Mouse (Mus musculus): ENCODE data around the gene Iqcd. TPM values are rescaled to one million over a fixed set of nuclear protein-coding genes. Genes with fewer than 3 reads are reported as not detected.

The Iqcd gene
- polyA plus RNA-seq, 1 experiment from 2014 or later: 0.40 TPM

DNA sequence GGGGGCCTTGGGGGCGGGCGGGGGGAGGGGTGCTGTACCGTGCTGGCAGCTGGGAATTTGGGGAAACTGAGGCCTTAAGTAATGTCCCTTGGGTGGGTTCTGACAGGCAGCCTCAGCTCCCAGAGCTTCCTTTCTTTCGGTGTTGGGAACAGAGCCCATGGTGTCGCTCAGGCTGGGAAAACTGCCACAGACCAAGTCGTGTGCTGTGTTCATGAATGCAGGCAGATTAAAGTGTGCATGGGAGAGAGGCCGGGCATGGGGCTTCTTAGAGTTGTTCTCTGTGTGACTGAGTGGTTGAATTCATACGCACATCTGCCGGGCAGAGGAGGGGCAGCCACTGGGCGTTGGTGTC is 33.0 kb downstream of the Iqcd start:
- Histone ChIP-seq H3K9me3 (ENCODE audit: control insufficient read depth, low read length) (no peaks in the 10 kb centered on the region), H3K4me2 (ENCODE audit: low read depth, severe bottlenecking) (no peak overlapping the region), H3K4me3 (ENCODE audit: low read depth, low read length) (no peak overlapping the region), H3K4me1 (ENCODE audit: control insufficient read depth, insufficient read depth, low read length) (peaks cover 5% of the 10 kb centered on the region; the same call in 1 of the 2 replicates), H3K36me3 (ENCODE audit: control insufficient read depth, insufficient read depth, low read length) (peaks cover 45% of the 10 kb centered on the region), H3K27ac (replicated peaks; ENCODE audit: low read depth, low read length) (no peak overlapping the region), H3K27me3 (ENCODE audit: control insufficient read depth, insufficient read depth, low read length) (no peaks in the 10 kb centered on the region), H3K9ac (ENCODE audit: low read length) (no peak overlapping the region)
- WGBS: 93% methylated on average over 10 of the region's 10 CpGs
- DNase-seq (ENCODE audit: low spot score) (no peak), ATAC-seq (ENCODE audit: insufficient number of reproducible peaks, low FRiP score, low TSS enrichment, low read depth) (no peak)

- DNase-seq (ENCODE audit: low spot score) (no peak), ATAC-seq (ENCODE audit: insufficient number of reproducible peaks, low FRiP score, low TSS enrichment, low read depth) (no peak)
- Histone ChIP-seq H3K9me3 (ENCODE audit: control insufficient read depth, low read length) (no peaks in the 10 kb centered on the region), H3K27me3 (ENCODE audit: control insufficient read depth, insufficient read depth, low read length) (no peaks in the 10 kb centered on the region), H3K36me3 (ENCODE audit: control insufficient read depth, insufficient read depth, low read length) (peaks cover 44% of the 10 kb centered on the region), H3K4me2 (ENCODE audit: low read depth, severe bottlenecking) (no peak overlapping the region), H3K4me3 (ENCODE audit: low read depth, low read length) (no peak overlapping the region), H3K27ac (replicated peaks; ENCODE audit: low read depth, low read length) (no peak overlapping the region), H3K9ac (ENCODE audit: low read length) (no peak overlapping the region), H3K4me1 (ENCODE audit: control insufficient read depth, insufficient read depth, low read length) (peaks cover 5% of the 10 kb centered on the region; the same call in 1 of the 2 replicates)
- 67% methylated on average over 5 of the region's 5 CpGs for WGBS
Observed at GRCm38 (mm10) chr5:120622198-120622851, 33.5 kb downstream of the Iqcd start.

- Histone ChIP-seq H3K4me1 (ENCODE audit: control insufficient read depth, insufficient read depth, low read length) (peaks cover 5% of the 10 kb centered on the region; the same call in 1 of the 2 replicates), H3K4me3 (ENCODE audit: low read depth, low read length) (no peak overlapping the region), H3K36me3 (ENCODE audit: control insufficient read depth, insufficient read depth, low read length) (peaks cover 37% of the 10 kb centered on the region), H3K9me3 (ENCODE audit: control insufficient read depth, low read length) (no peaks in the 10 kb centered on the region), H3K9ac (ENCODE audit: low read length) (no peak overlapping the region), H3K4me2 (ENCODE audit: low read depth, severe bottlenecking) (no peak overlapping the region), H3K27ac (replicated peaks; ENCODE audit: low read depth, low read length) (no peak overlapping the region), H3K27me3 (ENCODE audit: control insufficient read depth, insufficient read depth, low read length) (no peaks in the 10 kb centered on the region)
- ATAC-seq (ENCODE audit: insufficient number of reproducible peaks, low FRiP score, low TSS enrichment, low read depth): no peak
- WGBS: 90% methylated on average over 10 of the region's 10 CpGs
- no peak for DNase-seq (ENCODE audit: low spot score)
Observed at GRCm38 (mm10) chr5:120624427-120624826, 35.6 kb downstream of the Iqcd start.

DNA sequence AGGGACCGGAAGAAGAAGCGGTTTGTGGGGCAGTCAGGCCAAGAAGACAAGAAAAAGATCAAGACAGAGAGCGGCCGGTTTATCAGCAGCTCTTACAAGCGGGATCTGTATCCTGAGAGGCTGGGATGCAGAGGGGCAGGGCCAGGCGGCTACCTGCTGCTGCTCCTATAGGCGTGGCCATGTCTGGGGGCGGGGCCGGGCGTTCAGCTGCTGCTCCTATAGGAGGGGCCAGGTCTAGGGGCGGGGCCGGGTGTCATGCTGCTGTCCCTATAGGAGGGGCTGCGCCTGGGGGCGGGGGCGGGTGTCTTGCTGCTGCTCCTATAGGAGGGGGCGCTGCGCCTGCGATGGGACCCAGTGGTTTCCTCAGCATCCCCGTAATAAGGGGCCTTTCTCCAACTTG is 37.6 kb downstream of the Iqcd start:
- H3K4me1 ChIP-seq (ENCODE audit: control insufficient read depth, insufficient read depth, low read length): peaks cover 5% of the 10 kb centered on the region; the same call in 1 of the 2 replicates
- no peak overlapping the region for H3K27ac ChIP-seq (replicated peaks; ENCODE audit: low read depth, low read length)
- peaks cover 27% of the 10 kb centered on the region for H3K36me3 ChIP-seq (ENCODE audit: control insufficient read depth, insufficient read depth, low read length)
- no peak overlapping the region for H3K4me2 ChIP-seq (ENCODE audit: low read depth, severe bottlenecking)
- ATAC-seq (ENCODE audit: insufficient number of reproducible peaks, low FRiP score, low TSS enrichment, low read depth): peak; percentile 63; the same call in 1 of the 2 replicates
- H3K27me3 ChIP-seq (ENCODE audit: control insufficient read depth, insufficient read depth, low read length): no peaks in the 10 kb centered on the region; the same call in 1 of the 2 replicates
- H3K9ac ChIP-seq (ENCODE audit: low read length): no peak overlapping the region
- DNase-seq (ENCODE audit: low spot score): peak; percentile 73
- H3K9me3 ChIP-seq (ENCODE audit: control insufficient read depth, low read length): no peaks in the 10 kb centered on the region
- WGBS: 22% methylated on average over 16 of the region's 19 CpGs
- H3K4me3 ChIP-seq (ENCODE audit: low read depth, low read length): no peak overlapping the region

GRCm38 (mm10) chr5:120627515-120628300 is 38.9 kb downstream of the Iqcd start:
- no peak overlapping the region for H3K27ac ChIP-seq (replicated peaks; ENCODE audit: low read depth, low read length)
- no peak for DNase-seq (ENCODE audit: low spot score)
- no peak overlapping the region for H3K4me2 ChIP-seq (ENCODE audit: low read depth, severe bottlenecking)
- no peak overlapping the region for H3K9ac ChIP-seq (ENCODE audit: low read length)
- no peaks in the 10 kb centered on the region for H3K4me1 ChIP-seq (ENCODE audit: control insufficient read depth, insufficient read depth, low read length)
- ATAC-seq (ENCODE audit: insufficient number of reproducible peaks, low FRiP score, low TSS enrichment, low read depth): no peak
- peaks cover 20% of the 10 kb centered on the region for H3K36me3 ChIP-seq (ENCODE audit: control insufficient read depth, insufficient read depth, low read length)
- 91% methylated on average over 15 of the region's 15 CpGs for WGBS
- no peaks in the 10 kb centered on the region; the same call in 1 of the 2 replicates for H3K27me3 ChIP-seq (ENCODE audit: control insufficient read depth, insufficient read depth, low read length)
- H3K4me3 ChIP-seq (ENCODE audit: low read depth, low read length): no peak overlapping the region
- H3K9me3 ChIP-seq (ENCODE audit: control insufficient read depth, low read length): no peaks in the 10 kb centered on the region

DNA sequence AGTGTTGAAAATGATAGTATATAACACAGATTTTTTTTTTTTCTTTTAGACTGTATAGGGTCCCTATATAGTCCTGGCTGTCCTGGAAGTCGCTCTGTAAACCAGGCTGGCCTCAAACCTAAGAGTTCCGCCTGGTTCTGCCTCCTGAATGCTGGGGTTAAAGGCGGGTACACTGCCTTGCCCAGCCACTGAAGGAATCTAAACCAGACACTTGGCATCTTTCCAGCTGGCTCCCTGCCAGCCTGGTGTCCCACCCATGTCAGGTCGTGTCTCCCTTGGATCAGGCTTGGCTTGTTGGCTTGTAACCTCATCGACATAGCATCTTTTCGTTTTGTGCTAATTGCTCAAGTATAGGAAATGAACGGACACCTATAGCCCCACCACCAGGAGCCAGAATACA is 39.8 kb downstream of the Iqcd start:
- ATAC-seq (ENCODE audit: insufficient number of reproducible peaks, low FRiP score, low TSS enrichment, low read depth): no peak
- peaks cover 20% of the 10 kb centered on the region for H3K36me3 ChIP-seq (ENCODE audit: control insufficient read depth, insufficient read depth, low read length)
- 85% methylated on average over 7 of the region's 7 CpGs for WGBS

GRCm38 (mm10) chr5:120631128-120631527 is 42.3 kb downstream of the Iqcd start:
- Histone ChIP-seq H3K4me3 (ENCODE audit: low read depth, low read length) (no peak overlapping the region), H3K9ac (ENCODE audit: low read length) (0 out of 2 replicates have a peak overlapping the region, but pooled peaks have one; percentile 23), H3K27ac (replicated peaks; ENCODE audit: low read depth, low read length) (no peak overlapping the region), H3K4me2 (ENCODE audit: low read depth, severe bottlenecking) (peak overlapping the region; percentile 27; the same call in 1 of the 2 replicates), H3K36me3 (ENCODE audit: control insufficient read depth, insufficient read depth, low read length) (peaks cover 10% of the 10 kb centered on the region; the same call in 1 of the 2 replicates), H3K9me3 (ENCODE audit: control insufficient read depth, low read length) (no peaks in the 10 kb centered on the region), H3K4me1 (ENCODE audit: control insufficient read depth, insufficient read depth, low read length) (no peaks in the 10 kb centered on the region), H3K27me3 (ENCODE audit: control insufficient read depth, insufficient read depth, low read length) (no peaks in the 10 kb centered on the region; the same call in 1 of the 2 replicates)
- WGBS: 9% methylated on average over 29 of the region's 29 CpGs
- no peak for ATAC-seq (ENCODE audit: insufficient number of reproducible peaks, low FRiP score, low TSS enrichment, low read depth)
- DNase-seq (ENCODE audit: low spot score): no peak

More for the DNA sequence above, 39.8 kb downstream of the Iqcd start:
- no peak overlapping the region for H3K4me3 ChIP-seq (ENCODE audit: low read depth, low read length)
- H3K4me1 ChIP-seq (ENCODE audit: control insufficient read depth, insufficient read depth, low read length): no peaks in the 10 kb centered on the region
- no peak for DNase-seq (ENCODE audit: low spot score)
- H3K9me3 ChIP-seq (ENCODE audit: control insufficient read depth, low read length): no peaks in the 10 kb centered on the region
- no peak overlapping the region for H3K27ac ChIP-seq (replicated peaks; ENCODE audit: low read depth, low read length)
- no peak overlapping the region for H3K9ac ChIP-seq (ENCODE audit: low read length)
- no peak overlapping the region for H3K4me2 ChIP-seq (ENCODE audit: low read depth, severe bottlenecking)
- no peaks in the 10 kb centered on the region; the same call in 1 of the 2 replicates for H3K27me3 ChIP-seq (ENCODE audit: control insufficient read depth, insufficient read depth, low read length)

GRCm38 (mm10) chr5:120631892-120632291 is 43.1 kb downstream of the Iqcd start:
- Histone ChIP-seq H3K27ac (replicated peaks; ENCODE audit: low read depth, low read length) (no peak overlapping the region), H3K9me3 (ENCODE audit: control insufficient read depth, low read length) (no peaks in the 10 kb centered on the region), H3K27me3 (ENCODE audit: control insufficient read depth, insufficient read depth, low read length) (no peaks in the 10 kb centered on the region; the same call in 1 of the 2 replicates), H3K4me3 (ENCODE audit: low read depth, low read length) (no peak overlapping the region), H3K9ac (ENCODE audit: low read length) (no peak overlapping the region), H3K4me1 (ENCODE audit: control insufficient read depth, insufficient read depth, low read length) (no peaks in the 10 kb centered on the region), H3K36me3 (ENCODE audit: control insufficient read depth, insufficient read depth, low read length) (peaks cover 6% of the 10 kb centered on the region; the same call in 1 of the 2 replicates), H3K4me2 (ENCODE audit: low read depth, severe bottlenecking) (no peak overlapping the region)
- DNase-seq (ENCODE audit: low spot score) (no peak), ATAC-seq (ENCODE audit: insufficient number of reproducible peaks, low FRiP score, low TSS enrichment, low read depth) (no peak)
- 84% methylated on average over 5 of the region's 5 CpGs for WGBS
